Mouse (Mus musculus): ENCODE measurements around the gene Ica1. TPM values are rescaled to one million over a fixed set of nuclear protein-coding genes. Genes with fewer than 3 reads are reported as not detected.

Gene Ica1
- total RNA-seq, 2 experiments from 2014 or later: 3.1 to 3.8 TPM

- intact Hi-C loops (cut with DNase I; ENCODE audit: low total_unique reads): no loop called here
- DNase-seq: no peak
Measured at GRCm38 (mm10) chr6:8658431-8658830, 119.9 kb downstream of the Ica1 start.

- intact Hi-C loops (cut with DNase I; ENCODE audit: low total_unique reads): no loop called here
- DNase-seq: no peak
Measured at GRCm38 (mm10) chr6:8657459-8657858, 120.8 kb downstream of the Ica1 start.

GRCm38 (mm10) chr6:8655454-8655853 lies 122.8 kb downstream of the Ica1 start:
- intact Hi-C loops (cut with DNase I; ENCODE audit: low total_unique reads): no loop called here
- no peak for DNase-seq

GRCm38 (mm10) chr6:8650413-8650812 lies 127.9 kb downstream of the Ica1 start:
- DNase-seq: no peak
- intact Hi-C loops (cut with DNase I; ENCODE audit: low total_unique reads): no loop called here

GRCm38 (mm10) chr6:8649295-8649865 lies 128.9 kb downstream of the Ica1 start:
- no peak for DNase-seq
- intact Hi-C loops (cut with DNase I; ENCODE audit: low total_unique reads): no loop called here

- intact Hi-C loops (cut with DNase I; ENCODE audit: low total_unique reads): no loop called here
- no peak for DNase-seq
Measured at GRCm38 (mm10) chr6:8648185-8648901, 129.9 kb downstream of the Ica1 start.

GRCm38 (mm10) chr6:8647513-8648184 lies 130.6 kb downstream of the Ica1 start:
- intact Hi-C loops (cut with DNase I; ENCODE audit: low total_unique reads): no loop called here
- DNase-seq: no peak

- intact Hi-C loops (cut with DNase I; ENCODE audit: low total_unique reads): no loop called here
- no peak for DNase-seq
Measured at GRCm38 (mm10) chr6:8645708-8646107, 132.6 kb downstream of the Ica1 start.

- intact Hi-C loops (cut with DNase I; ENCODE audit: low total_unique reads): no loop called here
- DNase-seq: no peak
Measured at GRCm38 (mm10) chr6:8644703-8645102, 133.6 kb downstream of the Ica1 start.

- intact Hi-C loops (cut with DNase I; ENCODE audit: low total_unique reads): no loop called here
- DNase-seq: no peak
Measured at GRCm38 (mm10) chr6:8640863-8641262, 137.4 kb downstream of the Ica1 start.

GRCm38 (mm10) chr6:8639526-8639925 lies 138.8 kb downstream of the Ica1 start:
- no peak for DNase-seq
- intact Hi-C loops (cut with DNase I; ENCODE audit: low total_unique reads): no loop called here

GRCm38 (mm10) chr6:8638899-8639298 lies 139.4 kb downstream of the Ica1 start:
- no peak for DNase-seq

GRCm38 (mm10) chr6:8638122-8638521 lies 140.2 kb downstream of the Ica1 start:
- no peak for DNase-seq
- intact Hi-C loops (cut with DNase I; ENCODE audit: low total_unique reads): no loop called here

More at GRCm38 (mm10) chr6:8638899-8639298, 139.4 kb downstream of the Ica1 start:
- intact Hi-C loops (cut with DNase I; ENCODE audit: low total_unique reads): no loop called here

- DNase-seq: no peak
- intact Hi-C loops (cut with DNase I; ENCODE audit: low total_unique reads): no loop called here
Measured at GRCm38 (mm10) chr6:8632701-8633100, 145.6 kb downstream of the Ica1 start.

GRCm38 (mm10) chr6:8631986-8632632 lies 146.2 kb downstream of the Ica1 start:
- intact Hi-C loops (cut with DNase I; ENCODE audit: low total_unique reads): no loop called here
- DNase-seq: no peak

- no peak for DNase-seq
- intact Hi-C loops (cut with DNase I; ENCODE audit: low total_unique reads): no loop called here
Measured at GRCm38 (mm10) chr6:8631362-8631761, 146.9 kb downstream of the Ica1 start.

- intact Hi-C loops (cut with DNase I; ENCODE audit: low total_unique reads): no loop called here
- no peak for DNase-seq
Measured at GRCm38 (mm10) chr6:8630531-8630930, 147.8 kb downstream of the Ica1 start.

- intact Hi-C loops (cut with DNase I; ENCODE audit: low total_unique reads): no loop called here
- no peak for DNase-seq
Measured at GRCm38 (mm10) chr6:8628715-8629267, 149.5 kb downstream of the Ica1 start.

- no peak for DNase-seq
- intact Hi-C loops (cut with DNase I; ENCODE audit: low total_unique reads): no loop called here
Measured at GRCm38 (mm10) chr6:8628226-8628625, 150.1 kb downstream of the Ica1 start.

GRCm38 (mm10) chr6:8623045-8623444 lies 155.2 kb downstream of the Ica1 start:
- intact Hi-C loops (cut with DNase I; ENCODE audit: low total_unique reads): no loop called here
- DNase-seq: no peak

Measured in gastrocnemius, postnatal 14 days (tissue).